Mouse (Mus musculus): Measurements from ENCODE around the gene Laptm5.
A peak's percentile ranks its signal among the peaks of the same experiment; 100 is the strongest.

DNA sequence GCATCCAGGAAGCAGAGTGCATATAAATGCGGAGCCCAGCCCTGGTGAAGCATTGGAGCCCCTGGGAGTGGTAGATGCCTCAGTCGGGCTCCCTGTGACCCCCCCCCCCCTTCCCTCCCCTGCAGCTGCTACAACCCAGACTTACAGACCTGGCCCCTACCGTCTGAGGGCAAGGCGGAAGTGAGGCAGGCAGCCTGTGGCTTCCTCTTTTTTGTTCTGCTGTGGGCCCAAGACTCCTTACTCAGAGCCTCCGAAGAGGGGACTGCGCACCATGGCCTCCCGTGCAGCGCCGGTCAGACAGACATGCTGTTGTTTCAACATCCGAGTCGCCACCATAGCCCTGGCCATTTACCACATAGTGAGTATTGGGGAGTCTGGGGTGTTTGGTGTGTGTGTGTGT, at the start of gene Laptm5:
- TF ChIP-seq CTCF (IDR thresholded peaks at IDR 0.05; ENCODE audit: extremely low read depth, insufficient read depth, insufficient read length, insufficient replicate concordance): no peak
- peak; percentile 98 for TF ChIP-seq POLR2A (IDR thresholded peaks at IDR 0.05; ENCODE audit: low read depth, low read length)
